Mouse (Mus musculus) layer of hippocampus, adult 18-20 months (tissue): ENCODE measurements around the gene Abcc2. TPM values are rescaled to one million over a fixed set of nuclear protein-coding genes. Genes with fewer than 3 reads are reported as not detected.

Experiments used
- DNase-seq, 2 experiments: peaks; one replicate each; pipeline ENCODE4 v3.0.0; 2022; ENCODE audit warnings: low spot score in 2 of 2
- total RNA-seq, 2 experiments: library from RNA; stranded (reverse); gene quantifications; 2 replicates each; pipeline ENCODE4 v1.2.3; 2021

Abcc2 gene
- total RNA-seq, 2 experiments from 2014 or later, result 0.05 TPM; not detected in 1

- no peak for DNase-seq
Observed at GRCm38 (mm10) chr19:43850026-43850425, 68.0 kb downstream of the Abcc2 start.

GRCm38 (mm10) chr19:43851996-43852630, 70.1 kb downstream of the Abcc2 start:
- no peak for DNase-seq

GRCm38 (mm10) chr19:43852837-43853545, 71.0 kb downstream of the Abcc2 start:
- DNase-seq, result no peak

- DNase-seq, result no peak
Observed at GRCm38 (mm10) chr19:43857347-43857746, 75.4 kb downstream of the Abcc2 start.

GRCm38 (mm10) chr19:43870418-43870817, 88.4 kb downstream of the Abcc2 start:
- DNase-seq, result no peak

- no peak for DNase-seq
Observed at GRCm38 (mm10) chr19:43874351-43874750, 92.4 kb downstream of the Abcc2 start.

- no peak for DNase-seq
Observed at GRCm38 (mm10) chr19:43875996-43876395, 94.0 kb downstream of the Abcc2 start.

- no peak for DNase-seq
Observed at GRCm38 (mm10) chr19:43877364-43877763, 95.4 kb downstream of the Abcc2 start.

- peak in 1 of 2 experiments; percentile 42 for DNase-seq
Observed at GRCm38 (mm10) chr19:43878111-43879092, 96.4 kb downstream of the Abcc2 start.

GRCm38 (mm10) chr19:43879401-43880212, 97.6 kb downstream of the Abcc2 start:
- peak; percentile 35 to 39 for DNase-seq

GRCm38 (mm10) chr19:43880420-43880819, 98.4 kb downstream of the Abcc2 start:
- DNase-seq, result no peak

- DNase-seq, result no peak
Observed at GRCm38 (mm10) chr19:43881615-43882014, 99.6 kb downstream of the Abcc2 start.

- no peak for DNase-seq
Observed at GRCm38 (mm10) chr19:43882895-43883573, 101.0 kb downstream of the Abcc2 start.

- no peak for DNase-seq
Observed at GRCm38 (mm10) chr19:43884668-43885498, 102.9 kb downstream of the Abcc2 start.

GRCm38 (mm10) chr19:43886371-43887099, 104.5 kb downstream of the Abcc2 start:
- DNase-seq, result no peak

GRCm38 (mm10) chr19:43887242-43887641, 105.2 kb downstream of the Abcc2 start:
- DNase-seq, result no peak

GRCm38 (mm10) chr19:43887725-43888124, 105.7 kb downstream of the Abcc2 start:
- DNase-seq, result no peak
